Mouse (Mus musculus) kidney, adult 2 months (tissue): ENCODE results near the gene Pet100. TPM values are rescaled to one million over a fixed set of nuclear protein-coding genes. Genes with fewer than 3 reads are reported as not detected.
A peak's percentile ranks its signal among the peaks of the same experiment; 100 is the strongest.

Experiments used
- DNase-seq: peaks from one replicate; pipeline ENCODE4 v3.0.0; 2021
- H3K27ac ChIP-seq: fragments of 200-500 bp; 2 replicates; pipeline ENCODE4 v1.5.1; 2012; ENCODE audit warnings: low read depth, low read length, control low read depth, inconsistent platforms; ENCODE audit not compliant: insufficient read depth
- H3K27me3 ChIP-seq: fragments of 200-500 bp; replicated peaks from 2 replicates; pipeline ENCODE4 v1.6.1; 2012; ENCODE audit warnings: mild to moderate bottlenecking, moderate library complexity, low read length, inconsistent platforms; ENCODE audit not compliant: control insufficient read depth, insufficient read depth
- H3K36me3 ChIP-seq: fragments of 200-500 bp; 2 replicates; pipeline ENCODE4 v1.6.1; 2012; ENCODE audit warnings: mild to moderate bottlenecking, moderate library complexity, low read length, inconsistent platforms; ENCODE audit not compliant: control insufficient read depth, insufficient read depth
- H3K4me1 ChIP-seq: fragments of 200-500 bp; 2 replicates; pipeline ENCODE4 v1.6.1; 2011; ENCODE audit warnings: low read length; ENCODE audit not compliant: control insufficient read depth, insufficient read depth
- H3K4me3 ChIP-seq: fragments of 200-500 bp; 2 replicates; pipeline ENCODE4 v1.5.1; 2011; ENCODE audit warnings: mild to moderate bottlenecking, low read depth, low read length, control low read depth; ENCODE audit not compliant: insufficient read depth
- CTCF ChIP-seq: fragments of 200-500 bp; conservative IDR thresholded peaks from 2 replicates; pipeline ENCODE4 v1.5.1; 2011; ENCODE audit warnings: low read depth, mild to moderate bottlenecking, control low read depth, low read length, moderate library complexity, mixed read lengths; ENCODE audit not compliant: insufficient read depth, insufficient read length
- POLR2A ChIP-seq: fragments of 200-500 bp; IDR thresholded peaks from one replicate; pipeline ENCODE4 v1.6.1; 2011; ENCODE audit warnings: low read depth, low read length, control low read depth
- WGBS: fragments of 180-500 bp; shearing (Covaris S2); methylation state at CpG from one replicate; pipeline ENCODE4 v1.1.7; 2018; 5-methylcytosine and 5-hydroxymethylcytosine counted together
- polyA plus RNA-seq: library from polyadenylated mRNA; depleted of rRNA; stranded (reverse); fragments of >200 nt; gene quantifications from 2 replicates; pipeline ENCODE4 v1.2.3, GENCODE M21; 2012

Pet100 gene
- polyA plus RNA-seq, 1 experiment = 27.2 TPM

DNA sequence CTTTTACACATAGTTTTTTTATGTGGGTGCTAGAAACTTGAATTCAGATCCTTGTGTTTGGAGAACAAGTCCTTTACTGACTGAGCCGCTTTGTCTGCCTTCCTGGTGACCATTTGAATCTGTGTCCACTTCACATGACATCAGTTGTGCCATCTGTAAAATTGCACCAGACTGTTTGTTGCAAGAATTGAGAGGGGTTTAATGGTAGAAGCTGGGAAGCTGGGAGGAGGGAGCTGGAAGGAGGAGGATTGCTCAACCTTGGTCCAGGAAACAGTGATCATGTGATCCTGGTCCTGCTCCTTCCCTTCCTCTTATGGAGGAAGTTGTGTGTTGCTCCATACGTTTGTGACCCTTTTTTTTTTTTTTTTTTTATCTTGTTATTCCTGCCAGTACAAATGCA is 26.9 kb downstream of the Pet100 start:
- no peak for DNase-seq
- no peaks in the 10 kb centered on the region for H3K4me1 ChIP-seq
- 70% methylated on average over 2 of the region's 2 CpGs for WGBS
- H3K4me3 ChIP-seq = no peak overlapping the region
- H3K27ac ChIP-seq = no peak overlapping the region
- TF ChIP-seq CTCF = no peak
- no peak for TF ChIP-seq POLR2A
- H3K36me3 ChIP-seq = no peaks in the 10 kb centered on the region
- no peaks in the 10 kb centered on the region for H3K27me3 ChIP-seq

DNA sequence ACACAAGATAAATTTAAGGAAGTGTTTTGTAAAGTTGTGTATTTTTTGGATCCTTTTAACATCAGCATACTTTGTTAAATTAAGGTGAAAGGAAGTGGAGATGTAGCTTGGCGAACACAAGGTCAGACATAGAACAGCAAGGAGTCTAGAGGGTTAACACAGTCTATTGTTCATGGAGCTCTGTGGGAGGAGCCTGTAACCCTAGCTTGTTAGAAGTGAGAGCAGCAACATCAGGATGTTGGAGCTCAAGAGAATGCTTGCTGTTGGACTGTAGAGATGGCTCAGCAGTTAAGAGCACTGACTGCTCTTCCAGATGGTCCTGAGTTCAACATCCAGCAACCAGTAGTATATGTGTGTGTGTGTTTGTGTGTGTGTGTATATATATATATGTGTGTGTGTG is 27.6 kb downstream of the Pet100 start:
- Histone ChIP-seq H3K27me3 (no peaks in the 10 kb centered on the region), H3K36me3 (no peaks in the 10 kb centered on the region), H3K4me1 (no peaks in the 10 kb centered on the region), H3K27ac (no peak overlapping the region), H3K4me3 (no peak overlapping the region)
- TF ChIP-seq POLR2A = no peak
- no peak for TF ChIP-seq CTCF
- WGBS = 74% methylated on average over 1 of the region's 1 CpGs
- DNase-seq = no peak

- no peak overlapping the region for H3K27ac ChIP-seq
- H3K4me3 ChIP-seq = no peak overlapping the region
- H3K36me3 ChIP-seq = no peaks in the 10 kb centered on the region
- 62% methylated on average over 3 of the region's 3 CpGs for WGBS
- TF ChIP-seq CTCF (no peak), POLR2A (no peak)
- no peak for DNase-seq
- no peaks in the 10 kb centered on the region for H3K4me1 ChIP-seq
- H3K27me3 ChIP-seq = no peaks in the 10 kb centered on the region
Observed at GRCm38 (mm10) chr8:3652845-3653244, 31.5 kb downstream of the Pet100 start.

DNA sequence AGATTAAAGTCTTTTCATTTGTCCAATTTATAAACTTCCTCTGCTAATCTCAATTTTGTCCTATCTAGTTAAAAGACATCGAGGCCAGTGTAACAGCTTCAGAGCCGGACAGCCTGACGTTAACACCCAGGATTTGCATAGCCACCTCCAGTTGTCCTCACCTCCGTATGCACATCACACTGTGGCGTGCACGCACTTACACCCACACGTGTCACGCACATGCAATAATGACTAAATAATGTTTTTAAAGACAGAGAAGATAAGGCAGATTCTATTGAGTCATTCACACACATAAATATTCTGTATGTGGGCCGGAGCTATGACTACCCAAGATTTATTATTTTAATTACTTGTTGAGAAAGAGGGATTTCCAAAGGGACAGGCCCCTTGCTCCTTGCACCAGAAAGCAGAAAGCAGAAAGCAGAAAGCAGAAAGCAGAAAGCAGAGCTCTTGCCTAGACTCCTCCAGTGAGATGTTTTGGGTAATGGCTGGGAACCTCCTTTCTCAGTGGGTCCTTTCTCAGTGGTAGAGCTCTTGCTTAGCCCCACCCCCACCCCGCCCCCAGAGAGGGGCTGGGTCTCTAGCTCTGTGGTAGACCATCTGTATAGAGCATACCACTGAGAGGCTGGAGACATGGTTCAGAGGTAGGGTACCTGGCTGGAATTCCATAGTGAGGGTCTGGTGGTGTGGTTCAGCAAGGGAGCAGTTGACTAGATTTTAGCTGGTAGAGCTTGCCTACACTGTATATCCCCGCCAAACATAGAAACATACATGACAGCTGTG is 33.6 kb downstream of the Pet100 start:
- Histone ChIP-seq H3K27me3 (no peaks in the 10 kb centered on the region), H3K36me3 (no peaks in the 10 kb centered on the region), H3K4me3 (no peak overlapping the region), H3K4me1 (no peaks in the 10 kb centered on the region), H3K27ac (no peak overlapping the region)
- TF ChIP-seq CTCF = no peak
- no peak for TF ChIP-seq POLR2A
- 80% methylated on average over 11 of the region's 11 CpGs for WGBS
- no peak for DNase-seq

DNA sequence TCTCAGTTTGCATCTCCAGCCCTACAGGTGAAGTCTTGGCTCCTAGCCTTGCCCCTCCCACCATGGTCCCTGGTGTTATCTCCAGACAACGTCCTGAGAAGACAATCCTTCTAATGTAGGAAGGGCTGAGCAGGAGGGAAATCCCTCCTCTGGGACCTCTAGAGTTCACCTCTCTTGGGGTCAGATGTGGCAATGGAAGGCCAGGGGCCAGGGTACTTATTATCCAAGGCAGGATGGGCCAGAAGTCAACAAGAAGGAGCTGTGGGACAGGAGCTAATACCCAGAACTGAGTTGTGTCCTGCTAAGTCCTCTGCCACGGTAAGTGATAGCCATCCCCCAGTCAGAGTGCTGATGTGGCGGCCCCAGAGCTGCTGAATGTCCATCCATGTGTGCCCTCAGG is 34.2 kb downstream of the Pet100 start, which contains the start of gene Retn:
Gene Retn, plus strand, starts transcription at position 245 of the 400 bp plus-strand sequence.
- no peak for TF ChIP-seq CTCF
- no peak for TF ChIP-seq POLR2A
- 74% methylated on average over 3 of the region's 3 CpGs for WGBS
- no peak within 1 kb of the TSS for H3K27ac ChIP-seq
- H3K4me1 ChIP-seq = no peaks in the 10 kb centered on the region
- no peak within 1 kb of the TSS for H3K4me3 ChIP-seq
- no peak for DNase-seq
- H3K27me3 ChIP-seq = no peaks in the 10 kb centered on the region
- no peaks in the 10 kb centered on the region for H3K36me3 ChIP-seq

- Histone ChIP-seq H3K36me3 (no peaks in the 10 kb centered on the region), H3K4me1 (no peaks in the 10 kb centered on the region), H3K27ac (no peak overlapping the region), H3K4me3 (no peak overlapping the region), H3K27me3 (no peaks in the 10 kb centered on the region)
- 17% methylated on average over 7 of the region's 7 CpGs for WGBS
- TF ChIP-seq POLR2A = no peak
- no peak for TF ChIP-seq CTCF
- DNase-seq = peak; percentile 15
Observed at GRCm38 (mm10) chr8:3656725-3657381, 35.5 kb downstream of the Pet100 start.

GRCm38 (mm10) chr8:3660889-3661288 is 39.5 kb downstream of the Pet100 start:
- H3K36me3 ChIP-seq = no peaks in the 10 kb centered on the region
- H3K27me3 ChIP-seq = no peaks in the 10 kb centered on the region
- H3K4me1 ChIP-seq = no peaks in the 10 kb centered on the region
- H3K4me3 ChIP-seq = no peak overlapping the region
- H3K27ac ChIP-seq = no peak overlapping the region
- no peak for TF ChIP-seq POLR2A
- no peak for TF ChIP-seq CTCF
- WGBS = 82% methylated on average over 8 of the region's 8 CpGs
- no peak for DNase-seq
